Mouse (Mus musculus) erythroblast, embryonic 14.5 days (primary cell): Measurements from ENCODE around the gene Erich3.

Experiments used
- GATA1 ChIP-seq: IDR thresholded peaks from 2 replicates; pipeline ENCODE4 v1.6.1; 2012; ENCODE audit warnings: low read length, inconsistent platforms, mixed read lengths
- TAL1 ChIP-seq: IDR thresholded peaks from 3 replicates; pipeline ENCODE4 v1.6.1; 2012; ENCODE audit warnings: low read length, inconsistent platforms, mixed read lengths

- TF ChIP-seq TAL1 (no peak), GATA1 (no peak)
Observed at GRCm38 (mm10) chr3:154646638-154647442, 16.8 kb upstream of the Erich3 start.
